Mouse (Mus musculus): ENCODE measurements around the gene Arl5c. TPM values are rescaled to one million over a fixed set of nuclear protein-coding genes. Genes with fewer than 3 reads are reported as not detected.

Arl5c gene
- polyA plus RNA-seq (2014; fragmentation: Nextera tagmentation; extraction: Ambion mirVana): 4.6 and 5.7 TPM in 2 replicates

GRCm38 (mm10) chr11:97995564-97996288, at the start of gene Arl5c:
Gene Arl5c, minus strand, starts transcription at chr11:97996181.
- WGBS: 2% methylated on average over 26 of the region's 26 CpGs
- Histone ChIP-seq H3K4me1 (ENCODE audit: control insufficient read depth, insufficient read depth, low read length) (peaks cover 5% of the 10 kb centered on the region; the same call in 1 of the 2 replicates), H3K9me3 (replicated peaks; ENCODE audit: control insufficient read depth, low read length) (no peaks in the 10 kb centered on the region), H3K9ac (replicated peaks; ENCODE audit: low read length) (peak within 1 kb of the TSS; percentile 55), H3K4me2 (ENCODE audit: low read depth, low read length) (peak within 1 kb of the TSS; percentile 88), H3K36me3 (replicated peaks; ENCODE audit: control insufficient read depth, insufficient read depth, low read depth, low read length) (no peaks in the 10 kb centered on the region), H3K4me3 (ENCODE audit: low read depth, low read length) (peak within 1 kb of the TSS; percentile 40), H3K27ac (replicated peaks; ENCODE audit: low read depth, low read length) (no peak within 1 kb of the TSS), H3K27me3 (ENCODE audit: control insufficient read depth, insufficient read depth, low read length) (no peaks in the 10 kb centered on the region; the same call in 1 of the 2 replicates)
- DNase-seq (ENCODE audit: low spot score) (peak; percentile 68), ATAC-seq (replicated peaks; ENCODE audit: insufficient number of reproducible peaks, low FRiP score, low TSS enrichment, low read depth) (peak; percentile 12; the same call in 1 of the 2 replicates)

- WGBS: 67% methylated on average over 4 of the region's 4 CpGs
- no peaks in the 10 kb centered on the region for H3K4me1 ChIP-seq (ENCODE audit: control insufficient read depth, insufficient read depth, low read length)
- no peaks in the 10 kb centered on the region for H3K9me3 ChIP-seq (replicated peaks; ENCODE audit: control insufficient read depth, low read length)
- H3K27me3 ChIP-seq (ENCODE audit: control insufficient read depth, insufficient read depth, low read length): peaks cover 5% of the 10 kb centered on the region
- no peak overlapping the region for H3K27ac ChIP-seq (replicated peaks; ENCODE audit: low read depth, low read length)
- ATAC-seq (replicated peaks; ENCODE audit: insufficient number of reproducible peaks, low FRiP score, low TSS enrichment, low read depth) (no peak), DNase-seq (ENCODE audit: low spot score) (no peak)
- no peaks in the 10 kb centered on the region for H3K36me3 ChIP-seq (replicated peaks; ENCODE audit: control insufficient read depth, insufficient read depth, low read depth, low read length)
- H3K4me3 ChIP-seq (ENCODE audit: low read depth, low read length): no peak overlapping the region
- H3K9ac ChIP-seq (replicated peaks; ENCODE audit: low read length): no peak overlapping the region
- no peak overlapping the region for H3K4me2 ChIP-seq (ENCODE audit: low read depth, low read length)
These were observed 49.6 kb upstream of the Arl5c start for GRCm38 (mm10) chr11:98045596-98045995.

- Histone ChIP-seq H3K36me3 (replicated peaks; ENCODE audit: control insufficient read depth, insufficient read depth, low read depth, low read length) (no peaks in the 10 kb centered on the region), H3K4me1 (ENCODE audit: control insufficient read depth, insufficient read depth, low read length) (no peaks in the 10 kb centered on the region), H3K9me3 (replicated peaks; ENCODE audit: control insufficient read depth, low read length) (no peaks in the 10 kb centered on the region), H3K4me3 (ENCODE audit: low read depth, low read length) (no peak overlapping the region), H3K27ac (replicated peaks; ENCODE audit: low read depth, low read length) (no peak overlapping the region), H3K9ac (replicated peaks; ENCODE audit: low read length) (no peak overlapping the region), H3K27me3 (ENCODE audit: control insufficient read depth, insufficient read depth, low read length) (no peaks in the 10 kb centered on the region), H3K4me2 (ENCODE audit: low read depth, low read length) (no peak overlapping the region)
- DNase-seq (ENCODE audit: low spot score) (no peak), ATAC-seq (replicated peaks; ENCODE audit: insufficient number of reproducible peaks, low FRiP score, low TSS enrichment, low read depth) (no peak)
- 74% methylated on average over 5 of the region's 5 CpGs for WGBS
These were observed 48.1 kb upstream of the Arl5c start for GRCm38 (mm10) chr11:98044074-98044473.

GRCm38 (mm10) chr11:98042741-98043140, 46.8 kb upstream of the Arl5c start:
- no peak overlapping the region for H3K27ac ChIP-seq (replicated peaks; ENCODE audit: low read depth, low read length)
- no peak overlapping the region for H3K4me2 ChIP-seq (ENCODE audit: low read depth, low read length)
- H3K9me3 ChIP-seq (replicated peaks; ENCODE audit: control insufficient read depth, low read length): no peaks in the 10 kb centered on the region
- 84% methylated on average over 6 of the region's 6 CpGs for WGBS
- no peak overlapping the region for H3K9ac ChIP-seq (replicated peaks; ENCODE audit: low read length)
- ATAC-seq (replicated peaks; ENCODE audit: insufficient number of reproducible peaks, low FRiP score, low TSS enrichment, low read depth) (no peak), DNase-seq (ENCODE audit: low spot score) (no peak)
- no peak overlapping the region for H3K4me3 ChIP-seq (ENCODE audit: low read depth, low read length)
- no peaks in the 10 kb centered on the region for H3K36me3 ChIP-seq (replicated peaks; ENCODE audit: control insufficient read depth, insufficient read depth, low read depth, low read length)
- no peaks in the 10 kb centered on the region for H3K27me3 ChIP-seq (ENCODE audit: control insufficient read depth, insufficient read depth, low read length)
- H3K4me1 ChIP-seq (ENCODE audit: control insufficient read depth, insufficient read depth, low read length): no peaks in the 10 kb centered on the region

- WGBS: 67% methylated on average over 8 of the region's 8 CpGs
These were observed 45.0 kb upstream of the Arl5c start for GRCm38 (mm10) chr11:98040975-98041374.

GRCm38 (mm10) chr11:98037871-98038270, 41.9 kb upstream of the Arl5c start:
- Histone ChIP-seq H3K4me2 (ENCODE audit: low read depth, low read length) (no peak overlapping the region), H3K9me3 (replicated peaks; ENCODE audit: control insufficient read depth, low read length) (no peaks in the 10 kb centered on the region), H3K9ac (replicated peaks; ENCODE audit: low read length) (no peak overlapping the region), H3K4me3 (ENCODE audit: low read depth, low read length) (no peak overlapping the region), H3K27me3 (ENCODE audit: control insufficient read depth, insufficient read depth, low read length) (peaks cover 5% of the 10 kb centered on the region), H3K4me1 (ENCODE audit: control insufficient read depth, insufficient read depth, low read length) (peaks cover 4% of the 10 kb centered on the region), H3K27ac (replicated peaks; ENCODE audit: low read depth, low read length) (no peak overlapping the region), H3K36me3 (replicated peaks; ENCODE audit: control insufficient read depth, insufficient read depth, low read depth, low read length) (no peaks in the 10 kb centered on the region)
- no peak for DNase-seq (ENCODE audit: low spot score)
- 61% methylated on average over 14 of the region's 14 CpGs for WGBS
- no peak for ATAC-seq (replicated peaks; ENCODE audit: insufficient number of reproducible peaks, low FRiP score, low TSS enrichment, low read depth)

More at GRCm38 (mm10) chr11:98040975-98041374, 45.0 kb upstream of the Arl5c start:
- H3K4me3 ChIP-seq (ENCODE audit: low read depth, low read length): no peak overlapping the region
- no peaks in the 10 kb centered on the region for H3K36me3 ChIP-seq (replicated peaks; ENCODE audit: control insufficient read depth, insufficient read depth, low read depth, low read length)
- no peak overlapping the region for H3K9ac ChIP-seq (replicated peaks; ENCODE audit: low read length)
- H3K27ac ChIP-seq (replicated peaks; ENCODE audit: low read depth, low read length): no peak overlapping the region
- DNase-seq (ENCODE audit: low spot score): no peak
- H3K4me1 ChIP-seq (ENCODE audit: control insufficient read depth, insufficient read depth, low read length): no peaks in the 10 kb centered on the region; the same call in 1 of the 2 replicates
- no peaks in the 10 kb centered on the region for H3K9me3 ChIP-seq (replicated peaks; ENCODE audit: control insufficient read depth, low read length)
- no peak for ATAC-seq (replicated peaks; ENCODE audit: insufficient number of reproducible peaks, low FRiP score, low TSS enrichment, low read depth)
- no peak overlapping the region for H3K4me2 ChIP-seq (ENCODE audit: low read depth, low read length)
- peaks cover 4% of the 10 kb centered on the region for H3K27me3 ChIP-seq (ENCODE audit: control insufficient read depth, insufficient read depth, low read length)

- ATAC-seq (replicated peaks; ENCODE audit: insufficient number of reproducible peaks, low FRiP score, low TSS enrichment, low read depth) (peak; percentile 25; the same call in 1 of the 2 replicates), DNase-seq (ENCODE audit: low spot score) (peak; percentile 60)
- no peak overlapping the region for H3K27ac ChIP-seq (replicated peaks; ENCODE audit: low read depth, low read length)
- H3K4me1 ChIP-seq (ENCODE audit: control insufficient read depth, insufficient read depth, low read length): peaks cover 4% of the 10 kb centered on the region
- peak overlapping the region; percentile 53 for H3K9ac ChIP-seq (replicated peaks; ENCODE audit: low read length)
- under 1% methylated on average over 21 of the region's 27 CpGs for WGBS
- H3K4me3 ChIP-seq (ENCODE audit: low read depth, low read length): peak overlapping the region; percentile 25
- no peaks in the 10 kb centered on the region for H3K9me3 ChIP-seq (replicated peaks; ENCODE audit: control insufficient read depth, low read length)
- H3K4me2 ChIP-seq (ENCODE audit: low read depth, low read length): peak overlapping the region; percentile 74
- peaks cover 5% of the 10 kb centered on the region for H3K27me3 ChIP-seq (ENCODE audit: control insufficient read depth, insufficient read depth, low read length)
- no peaks in the 10 kb centered on the region; the same call in 1 of the 2 replicates for H3K36me3 ChIP-seq (replicated peaks; ENCODE audit: control insufficient read depth, insufficient read depth, low read depth, low read length)
These were observed 40.0 kb upstream of the Arl5c start for GRCm38 (mm10) chr11:98035977-98036377.

- DNase-seq (ENCODE audit: low spot score) (peak; percentile 39), ATAC-seq (replicated peaks; ENCODE audit: insufficient number of reproducible peaks, low FRiP score, low TSS enrichment, low read depth) (0 out of 2 replicates have a peak, but pooled peaks have one; percentile 19)
- Histone ChIP-seq H3K4me1 (ENCODE audit: control insufficient read depth, insufficient read depth, low read length) (peaks cover 4% of the 10 kb centered on the region), H3K9me3 (replicated peaks; ENCODE audit: control insufficient read depth, low read length) (no peaks in the 10 kb centered on the region), H3K27me3 (ENCODE audit: control insufficient read depth, insufficient read depth, low read length) (peaks cover 5% of the 10 kb centered on the region), H3K4me3 (ENCODE audit: low read depth, low read length) (no peak overlapping the region), H3K36me3 (replicated peaks; ENCODE audit: control insufficient read depth, insufficient read depth, low read depth, low read length) (no peaks in the 10 kb centered on the region; the same call in 1 of the 2 replicates), H3K9ac (replicated peaks; ENCODE audit: low read length) (no peak overlapping the region), H3K27ac (replicated peaks; ENCODE audit: low read depth, low read length) (no peak overlapping the region), H3K4me2 (ENCODE audit: low read depth, low read length) (no peak overlapping the region)
- 26% methylated on average over 4 of the region's 4 CpGs for WGBS
These were observed 38.9 kb upstream of the Arl5c start for GRCm38 (mm10) chr11:98034840-98035239.
